Mouse (Mus musculus) ES-E14 (cell line): ENCODE measurements at regions not wholly inside any gene's neighbourhood (a gene's known extent, or its start where the extent isn't known, plus 50 kb on each side); places are given as distances from the start of the nearest gene placed in this dataset.

ENCODE experiments used
- CHD2 ChIP-seq: IDR thresholded peaks from 2 replicates; pipeline ENCODE4 v1.6.1; 2014; ENCODE audit warnings: mild to moderate bottlenecking, low read depth, low read length, inconsistent platforms
- HCFC1 ChIP-seq: IDR thresholded peaks from 2 replicates; pipeline ENCODE4 v1.6.1; 2012; ENCODE audit warnings: low read length, inconsistent platforms, borderline replicate concordance; ENCODE audit not compliant: insufficient read depth

DNA sequence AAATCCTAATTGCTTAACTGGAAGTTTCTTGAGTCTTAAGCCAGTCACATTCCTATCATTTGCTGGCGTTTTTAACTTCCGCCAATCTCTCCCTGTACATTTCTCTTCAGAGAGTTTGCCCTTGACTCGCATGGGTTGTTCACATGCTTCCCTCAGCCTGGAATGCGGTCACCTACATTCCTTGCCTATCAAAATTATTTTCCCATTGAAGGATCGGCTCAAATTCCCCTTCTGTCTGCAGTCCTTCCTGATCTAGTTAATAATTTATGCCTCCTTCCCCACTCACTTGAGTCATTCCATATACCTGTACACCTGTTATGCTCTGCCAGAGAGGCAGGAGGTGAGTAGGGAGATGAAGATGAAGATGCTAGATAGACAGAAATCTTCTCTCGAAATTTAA lies 268.9 kb downstream of the Fam49a start:
- TF ChIP-seq CHD2 (no peak), HCFC1 (no peak)
